Mouse (Mus musculus) neural tube, embryonic 11.5 days (tissue): ENCODE data around the gene Cd48. TPM values are rescaled to one million over a fixed set of nuclear protein-coding genes. Genes with fewer than 3 reads are reported as not detected.
"Not testable (repeated sequence)": the region's sequence is repeated elsewhere in the genome, so short reads cannot be mapped to it uniquely, and the experiment has no call there.

Experiments used
- ATAC-seq: fragments of 200-750 bp; cut with Nextera tagmentation; 2 replicates; pipeline ENCODE4 v1.8.0; 2017; ENCODE audit warnings: moderate number of reproducible peaks, mild to moderate bottlenecking, moderate TSS enrichment, moderate library complexity; ENCODE audit not compliant: insufficient read depth, low FRiP score, low TSS enrichment
- DNase-seq: peaks from one replicate; pipeline ENCODE4 v3.0.0-alpha.2; 2015; ENCODE audit warnings: low spot score
- H3K27ac ChIP-seq: fragments of 300-500 bp; sonication (generic); 2 replicates; pipeline ENCODE4 v1.5.1; 2014; ENCODE audit warnings: low read depth, mild to moderate bottlenecking, low read length
- H3K27me3 ChIP-seq: fragments of 300-500 bp; sonication (generic); 2 replicates; pipeline ENCODE4 v1.6.1; 2014; ENCODE audit warnings: mild to moderate bottlenecking, low read length, mixed read lengths; ENCODE audit not compliant: control insufficient read depth, insufficient read depth
- H3K36me3 ChIP-seq: fragments of 300-500 bp; sonication (generic); 2 replicates; pipeline ENCODE4 v1.6.1; 2014; ENCODE audit warnings: mild to moderate bottlenecking, low read length, moderate library complexity, mixed read lengths; ENCODE audit not compliant: control insufficient read depth, insufficient read depth
- H3K4me1 ChIP-seq: fragments of 300-500 bp; sonication (generic); 2 replicates; pipeline ENCODE4 v1.6.1; 2014; ENCODE audit warnings: low read length, mixed read lengths; ENCODE audit not compliant: control insufficient read depth, insufficient read depth
- H3K4me2 ChIP-seq: fragments of 300-500 bp; sonication (generic); 2 replicates; pipeline ENCODE4 v1.6.1; 2014; ENCODE audit warnings: low read depth, mild to moderate bottlenecking, moderate library complexity
- H3K4me3 ChIP-seq: fragments of 300-500 bp; sonication (generic); 2 replicates; pipeline ENCODE4 v1.5.1; 2014; ENCODE audit warnings: low read depth, low read length
- H3K9ac ChIP-seq: fragments of 300-500 bp; sonication (generic); 2 replicates; pipeline ENCODE4 v1.6.1; 2014; ENCODE audit warnings: mild to moderate bottlenecking, low read length
- H3K9me3 ChIP-seq: fragments of 300-500 bp; sonication (generic); 2 replicates; pipeline ENCODE4 v1.6.1; 2016; ENCODE audit warnings: low read length; ENCODE audit not compliant: control insufficient read depth
- WGBS: fragments of 180-500 bp; shearing (Covaris S2); extraction: QIAGEN DNeasy Blood & Tissue Kit; methylation state at CpG from one replicate; pipeline ENCODE4 v1.1.7; 2014; 5-methylcytosine and 5-hydroxymethylcytosine counted together
- polyA plus RNA-seq: library from polyadenylated mRNA; unstranded; fragments of >200 nt; fragmentation: Nextera tagmentation; extraction: Ambion mirVana; gene quantifications from 2 replicates; pipeline ENCODE4 v1.2.1, GENCODE M21; 2014

Cd48 gene
- polyA plus RNA-seq, 1 experiment from 2014 or later = 0.72 TPM

- Histone ChIP-seq H3K27me3 (no peaks in the 10 kb centered on the region), H3K9me3 (no peaks in the 10 kb centered on the region), H3K9ac (no peak within 1 kb of the TSS), H3K4me2 (no peak within 1 kb of the TSS), H3K27ac (no peak within 1 kb of the TSS), H3K36me3 (no peaks in the 10 kb centered on the region), H3K4me1 (no peaks in the 10 kb centered on the region), H3K4me3 (no peak within 1 kb of the TSS)
- WGBS = 88% methylated on average over 5 of the region's 5 CpGs
- ATAC-seq (no peak), DNase-seq (no peak)
These were observed 29.1 kb upstream of the Cd48 start, which contains the start of gene Slamf7 for GRCm38 (mm10) chr1:171652734-171653133. Gene Slamf7, minus strand, starts transcription at chr1:171653035.

DNA sequence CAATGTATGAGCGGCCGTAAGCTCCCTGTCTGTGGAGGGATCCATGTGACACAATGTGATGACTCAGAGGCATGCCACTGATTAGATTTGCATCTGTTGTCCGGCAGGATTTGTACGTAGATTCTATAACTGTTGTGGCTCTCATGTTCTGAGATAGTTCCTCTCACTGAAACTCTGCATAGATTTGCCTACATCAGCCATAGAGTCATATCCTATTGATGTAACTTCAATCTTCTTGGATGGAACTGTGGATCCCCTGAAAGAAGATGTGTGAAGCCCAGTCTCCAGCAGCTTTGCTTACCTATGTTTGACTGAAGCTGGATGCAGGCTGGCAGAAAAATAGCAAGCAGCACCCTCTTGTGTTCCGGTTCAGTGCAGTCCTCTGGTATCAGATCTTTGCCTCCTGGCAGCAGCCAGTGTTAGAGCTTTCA lies 23.2 kb upstream of the Cd48 start:
- WGBS = 81% methylated on average over 5 of the region's 5 CpGs
- no peaks in the 10 kb centered on the region for H3K9me3 ChIP-seq
- no peak overlapping the region for H3K27ac ChIP-seq
- no peak overlapping the region for H3K9ac ChIP-seq
- DNase-seq = no peak
- no peaks in the 10 kb centered on the region for H3K36me3 ChIP-seq
- H3K27me3 ChIP-seq = no peaks in the 10 kb centered on the region
- H3K4me1 ChIP-seq = no peaks in the 10 kb centered on the region
- no peak for ATAC-seq
- H3K4me2 ChIP-seq = no peak overlapping the region
- no peak overlapping the region for H3K4me3 ChIP-seq

DNA sequence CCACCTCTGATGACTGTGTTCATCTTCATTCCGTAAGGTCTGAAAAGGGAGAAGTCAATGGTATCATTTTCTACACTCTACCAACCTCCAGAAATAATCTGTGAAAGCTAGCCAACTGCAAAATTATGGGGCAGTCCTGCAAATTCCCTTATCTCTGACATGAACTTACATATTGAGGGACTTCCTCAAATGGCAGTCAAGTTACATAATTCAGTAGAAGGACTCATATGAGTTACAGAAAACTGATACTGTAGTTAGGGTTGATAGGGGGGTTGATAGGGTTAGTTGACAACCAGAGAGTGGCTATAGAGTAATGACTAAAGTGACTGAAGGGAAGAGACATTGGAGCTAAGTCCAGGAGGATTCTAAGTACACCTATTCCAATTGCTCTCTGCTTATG lies 21.4 kb upstream of the Cd48 start:
- Histone ChIP-seq H3K4me1 (no peaks in the 10 kb centered on the region), H3K27me3 (no peaks in the 10 kb centered on the region), H3K4me2 (no peak overlapping the region), H3K4me3 (no peak overlapping the region), H3K36me3 (no peaks in the 10 kb centered on the region), H3K9ac (no peak overlapping the region), H3K9me3 (no peaks in the 10 kb centered on the region), H3K27ac (no peak overlapping the region)
- WGBS = 88% methylated on average over 1 of the region's 1 CpGs
- no peak for ATAC-seq
- DNase-seq = no peak

DNA sequence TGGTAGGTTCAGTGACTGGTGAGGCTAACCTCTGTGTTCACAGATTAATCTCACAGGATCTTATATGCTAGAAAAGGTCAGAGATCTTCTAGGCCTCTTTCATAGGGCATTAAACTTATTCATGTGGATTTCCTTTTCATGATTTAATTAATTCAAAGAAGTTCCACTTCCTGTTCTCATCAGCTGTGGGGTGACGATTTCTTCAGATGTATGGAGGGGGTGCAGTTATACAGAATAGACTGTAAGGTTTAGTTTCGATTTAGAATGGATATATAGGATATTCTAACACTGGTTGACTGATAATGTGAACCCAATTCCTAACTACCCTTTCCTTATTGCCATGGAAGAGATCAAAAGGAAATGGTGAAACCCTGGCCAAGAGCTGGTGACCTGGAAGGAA lies 20.3 kb upstream of the Cd48 start:
- WGBS = 68% methylated on average over 2 of the region's 2 CpGs

GRCm38 (mm10) chr1:171663757-171664156 lies 18.1 kb upstream of the Cd48 start:
- WGBS = 93% methylated on average over 2 of the region's 2 CpGs
- no peak overlapping the region for H3K27ac ChIP-seq
- no peaks in the 10 kb centered on the region for H3K4me1 ChIP-seq
- no peak overlapping the region for H3K4me2 ChIP-seq
- no peak overlapping the region for H3K4me3 ChIP-seq
- DNase-seq (no peak), ATAC-seq (no peak)
- no peak overlapping the region for H3K9ac ChIP-seq
- no peaks in the 10 kb centered on the region for H3K27me3 ChIP-seq
- H3K9me3 ChIP-seq = no peaks in the 10 kb centered on the region
- no peaks in the 10 kb centered on the region for H3K36me3 ChIP-seq

More for the DNA sequence above, 20.3 kb upstream of the Cd48 start:
- no peaks in the 10 kb centered on the region for H3K36me3 ChIP-seq
- no peaks in the 10 kb centered on the region for H3K9me3 ChIP-seq
- no peak overlapping the region for H3K4me2 ChIP-seq
- ATAC-seq (no peak), DNase-seq (no peak)
- no peaks in the 10 kb centered on the region for H3K27me3 ChIP-seq
- H3K9ac ChIP-seq = no peak overlapping the region
- no peak overlapping the region for H3K27ac ChIP-seq
- no peaks in the 10 kb centered on the region for H3K4me1 ChIP-seq
- no peak overlapping the region for H3K4me3 ChIP-seq

GRCm38 (mm10) chr1:171666350-171666749 lies 15.5 kb upstream of the Cd48 start:
- 89% methylated on average over 6 of the region's 6 CpGs for WGBS
- no peak overlapping the region for H3K4me3 ChIP-seq
- DNase-seq = no peak
- H3K27ac ChIP-seq = no peak overlapping the region
- no peak overlapping the region for H3K9ac ChIP-seq
- H3K27me3 ChIP-seq = no peaks in the 10 kb centered on the region
- no peak overlapping the region for H3K4me2 ChIP-seq
- H3K9me3 ChIP-seq = no peaks in the 10 kb centered on the region
- H3K36me3 ChIP-seq = no peaks in the 10 kb centered on the region
- no peak for ATAC-seq
- no peaks in the 10 kb centered on the region for H3K4me1 ChIP-seq

DNA sequence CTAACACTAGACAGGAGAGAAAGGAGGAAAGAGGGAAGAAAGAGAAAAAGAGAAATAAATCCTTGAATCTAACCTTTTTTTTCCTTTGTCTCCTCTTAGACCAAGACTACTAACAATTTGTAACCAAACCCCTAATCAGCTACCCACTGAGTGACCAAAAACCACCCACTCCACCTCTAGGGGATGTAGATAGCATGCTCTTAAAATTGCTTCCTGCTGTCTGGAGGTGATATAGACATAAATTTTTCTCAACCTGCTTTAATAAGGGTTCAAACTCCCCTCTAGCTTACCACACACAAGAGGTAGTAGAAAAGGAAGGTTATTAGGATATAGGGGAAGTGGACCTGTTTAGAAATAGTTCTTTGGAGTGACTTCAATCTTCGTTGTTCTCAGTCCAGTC lies 14.6 kb upstream of the Cd48 start:
- Histone ChIP-seq H3K9me3 (no peaks in the 10 kb centered on the region), H3K4me1 (no peaks in the 10 kb centered on the region), H3K36me3 (no peaks in the 10 kb centered on the region), H3K27me3 (no peaks in the 10 kb centered on the region), H3K4me3 (no peak overlapping the region), H3K27ac (no peak overlapping the region), H3K4me2 (no peak overlapping the region), H3K9ac (no peak overlapping the region)
- ATAC-seq = no peak
- DNase-seq = no peak
- 86% methylated on average over 1 of the region's 1 CpGs for WGBS

DNA sequence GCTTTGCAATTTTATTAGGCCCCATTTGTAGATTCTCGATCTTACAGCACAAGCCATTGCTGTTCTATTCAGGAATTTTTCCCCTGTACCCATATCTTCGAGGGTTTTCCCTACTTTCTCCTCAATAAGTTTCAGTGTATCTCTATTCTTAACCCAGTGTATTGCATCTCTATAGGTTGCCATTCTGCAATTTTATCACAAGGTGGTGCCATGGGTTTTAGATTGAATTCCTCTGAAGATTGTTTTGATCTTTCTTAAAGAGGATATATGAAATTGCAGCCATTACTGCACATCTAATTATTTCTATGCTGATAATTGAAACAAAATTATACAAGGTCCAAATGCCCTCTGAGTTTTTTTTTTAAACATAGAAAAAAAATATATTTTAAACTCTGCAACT lies 9.4 kb upstream of the Cd48 start:
- H3K27ac ChIP-seq, H3K9me3 ChIP-seq, H3K4me1 ChIP-seq, H3K27me3 ChIP-seq, DNase-seq, H3K4me2 ChIP-seq, H3K4me3 ChIP-seq, H3K9ac ChIP-seq, H3K36me3 ChIP-seq, ATAC-seq: not testable (repeated sequence)
- WGBS = 85% methylated on average over 2 of the region's 2 CpGs

- Histone ChIP-seq H3K9me3 (no peaks in the 10 kb centered on the region), H3K36me3 (no peaks in the 10 kb centered on the region), H3K27ac (no peak overlapping the region), H3K9ac (no peak overlapping the region), H3K4me2 (no peak overlapping the region), H3K4me3 (no peak overlapping the region), H3K4me1 (no peaks in the 10 kb centered on the region), H3K27me3 (no peaks in the 10 kb centered on the region)
- DNase-seq (no peak), ATAC-seq (no peak)
- 73% methylated on average over 5 of the region's 5 CpGs for WGBS
These were observed 8.8 kb upstream of the Cd48 start for GRCm38 (mm10) chr1:171672854-171673475.
